Mouse (Mus musculus) heart, postnatal 0 days (tissue): ENCODE measurements around the gene Gckr. TPM values are rescaled to one million over a fixed set of nuclear protein-coding genes. Genes with fewer than 3 reads are reported as not detected.
A peak's percentile ranks its signal among the peaks of the same experiment; 100 is the strongest.

ENCODE experiments used
- ATAC-seq: fragments of 200-750 bp; cut with Nextera tagmentation; 2 replicates; pipeline ENCODE4 v1.8.0; 2017; ENCODE audit warnings: low read depth, moderate number of reproducible peaks, moderate library complexity; ENCODE audit not compliant: insufficient read depth
- DNase-seq: peaks from one replicate; pipeline ENCODE4 v3.0.0-alpha.2; 2016; ENCODE audit warnings: low spot score
- H3K27ac ChIP-seq: fragments of 300-500 bp; sonication (generic); 2 replicates; pipeline ENCODE4 v1.5.1; 2014; ENCODE audit warnings: low read depth, mild to moderate bottlenecking
- H3K27me3 ChIP-seq: fragments of 300-500 bp; sonication (generic); 2 replicates; pipeline ENCODE4 v1.6.1; 2014; ENCODE audit warnings: low read length, mixed read lengths; ENCODE audit not compliant: control insufficient read depth, insufficient read depth
- H3K36me3 ChIP-seq: fragments of 300-500 bp; sonication (generic); replicated peaks from 2 replicates; pipeline ENCODE4 v1.6.1; 2014; ENCODE audit warnings: low read length, mixed read lengths; ENCODE audit not compliant: control insufficient read depth, insufficient read depth
- H3K4me1 ChIP-seq: fragments of 300-500 bp; sonication (generic); 2 replicates; pipeline ENCODE4 v1.6.1; 2014; ENCODE audit warnings: antibody characterized with exemption; ENCODE audit not compliant: control insufficient read depth, insufficient read depth
- H3K4me2 ChIP-seq: fragments of 300-500 bp; sonication (generic); 2 replicates; pipeline ENCODE4 v1.6.1; 2014; ENCODE audit warnings: low read depth, mild to moderate bottlenecking, low read length, moderate library complexity
- H3K4me3 ChIP-seq: fragments of 300-500 bp; sonication (generic); 2 replicates; pipeline ENCODE4 v1.5.1; 2014; ENCODE audit warnings: low read depth, low read length
- H3K9ac ChIP-seq: fragments of 300-500 bp; sonication (generic); replicated peaks from 2 replicates; pipeline ENCODE4 v1.6.1; 2014; ENCODE audit warnings: low read depth, low read length, mixed read lengths
- H3K9me3 ChIP-seq: fragments of 300-500 bp; sonication (generic); replicated peaks from 2 replicates; pipeline ENCODE4 v1.6.1; 2016; ENCODE audit warnings: low read length; ENCODE audit not compliant: control insufficient read depth
- CTCF ChIP-seq: IDR thresholded peaks from 2 replicates; pipeline ENCODE4 v1.5.1; 2016; ENCODE audit warnings: antibody characterized with exemption, control low read depth, low read depth
- EP300 ChIP-seq: IDR thresholded peaks from 2 replicates; pipeline ENCODE4 v1.6.1; 2016; ENCODE audit warnings: antibody characterized with exemption, low read depth
- WGBS: fragments of 180-500 bp; shearing (Covaris S2); extraction: QIAGEN DNeasy Blood & Tissue Kit; methylation state at CpG from one replicate; pipeline ENCODE4 v1.1.7; 2014; 5-methylcytosine and 5-hydroxymethylcytosine counted together
- polyA plus RNA-seq: library from polyadenylated mRNA; unstranded; fragments of >200 nt; fragmentation: Nextera tagmentation; extraction: Ambion mirVana; gene quantifications from 2 replicates; pipeline ENCODE4 v1.2.1, GENCODE M21; 2015
- total RNA-seq: library from RNA; depleted of rRNA; stranded (reverse); fragments of >200 nt; gene quantifications from 2 replicates; pipeline ENCODE4 v1.2.3, GENCODE M21; 2014; ENCODE audit warnings: low replicate concordance

The Gckr gene
- total and polyA plus RNA-seq, 2 experiments from 2014 or later = 0.04 TPM; not detected in 1

DNA sequence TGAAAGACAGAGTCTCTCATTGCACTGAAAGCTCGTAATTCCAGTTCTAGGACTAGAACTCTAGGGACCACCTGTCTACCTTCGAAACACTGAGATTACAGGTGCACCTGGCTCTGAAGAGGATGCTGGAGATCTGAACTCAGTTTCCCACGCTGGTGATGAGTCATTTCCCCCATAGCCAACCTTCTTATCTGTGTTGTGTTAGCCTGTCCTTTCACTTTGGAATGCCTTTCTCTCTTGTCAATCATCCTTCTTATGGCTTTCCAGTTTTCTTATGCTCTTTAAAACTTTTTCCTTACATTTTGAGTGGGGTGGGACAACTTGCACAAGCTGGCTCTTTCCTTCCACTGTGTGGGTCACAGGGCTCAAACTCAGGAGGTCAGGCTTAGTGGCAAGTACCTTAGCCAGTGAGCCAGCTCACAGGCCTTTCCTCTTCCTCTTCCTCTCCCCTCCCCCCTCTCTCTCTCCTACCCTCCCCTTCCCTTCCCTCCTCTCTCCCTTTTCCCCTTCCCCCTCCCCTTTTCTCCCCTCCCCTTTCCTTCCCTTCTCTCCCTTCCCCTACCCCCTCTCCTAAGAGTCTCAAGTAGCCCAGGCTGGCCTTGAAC is 7.5 kb upstream of the Gckr start:
- Histone ChIP-seq H3K27ac (no peak overlapping the region), H3K36me3 (peaks cover 23% of the 10 kb centered on the region), H3K27me3 (no peaks in the 10 kb centered on the region), H3K9ac (no peak overlapping the region; the same call in 1 of the 2 replicates), H3K4me2 (0 out of 2 replicates have a peak overlapping the region, but pooled peaks have one; percentile 78), H3K4me1 (peaks cover 5% of the 10 kb centered on the region; the same call in 1 of the 2 replicates), H3K9me3 (no peaks in the 10 kb centered on the region), H3K4me3 (no peak overlapping the region)
- no peak for ATAC-seq
- no peak for TF ChIP-seq CTCF
- no peak for TF ChIP-seq EP300
- WGBS = 64% methylated on average over 3 of the region's 3 CpGs
- no peak for DNase-seq

DNA sequence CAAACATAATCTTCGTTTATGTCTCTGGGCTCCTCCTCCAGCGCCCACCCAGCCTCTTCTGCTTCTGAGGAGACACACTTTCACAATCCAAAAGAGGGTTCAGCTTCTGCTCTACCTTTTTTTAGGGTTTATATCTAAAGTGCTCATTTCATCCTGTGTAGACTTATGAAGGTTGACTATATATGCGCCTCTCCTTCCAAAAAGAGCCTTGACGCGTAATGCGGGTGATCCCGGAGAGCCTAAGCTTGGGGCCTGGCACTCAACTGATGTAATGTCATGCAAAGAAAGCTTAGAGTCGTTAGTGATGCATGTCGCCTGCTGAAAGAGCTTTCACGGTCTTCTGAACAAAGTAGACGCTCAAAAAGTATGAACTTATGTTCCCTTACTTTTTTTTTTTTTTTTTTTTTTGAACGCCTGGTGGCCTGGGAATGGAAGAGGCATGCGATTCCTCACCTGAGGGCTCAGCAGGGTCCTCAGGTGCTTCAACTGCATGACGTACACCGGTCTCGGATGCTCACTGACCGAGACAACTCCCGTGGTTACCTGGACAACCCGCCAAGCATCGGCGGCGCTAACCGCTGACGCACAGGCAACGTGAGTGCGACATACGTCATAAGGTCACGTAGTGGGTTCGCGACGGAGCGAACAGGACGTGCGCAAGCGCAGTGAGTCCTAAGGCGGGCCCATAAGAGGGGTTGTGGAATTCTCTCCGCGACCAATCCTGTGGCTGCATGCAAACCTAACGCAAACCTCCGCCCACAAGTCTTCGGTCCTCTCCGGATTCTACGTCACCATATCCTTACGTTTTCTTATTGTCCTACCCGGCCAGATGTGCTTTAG is 6.5 kb upstream of the Gckr start, which contains the start of gene Ift172:
Ift172 (minus strand) TSS at position 596 of the 840 bp plus-strand sequence.
- Histone ChIP-seq H3K9ac (peak within 1 kb of the TSS; percentile 46), H3K27me3 (no peaks in the 10 kb centered on the region), H3K4me2 (peak within 1 kb of the TSS; percentile 78), H3K4me3 (peak within 1 kb of the TSS; percentile 59), H3K9me3 (no peaks in the 10 kb centered on the region), H3K4me1 (peaks cover 5% of the 10 kb centered on the region; the same call in 1 of the 2 replicates), H3K36me3 (peaks cover 13% of the 10 kb centered on the region), H3K27ac (peak within 1 kb of the TSS; percentile 73)
- 2% methylated on average over 45 of the region's 45 CpGs for WGBS
- DNase-seq = peak; percentile 99
- peak; percentile 99 for ATAC-seq
- TF ChIP-seq CTCF (no peak), EP300 (no peak)

GRCm38 (mm10) chr5:31291361-31291688 is 5.9 kb upstream of the Gckr start:
- Histone ChIP-seq H3K9me3 (no peaks in the 10 kb centered on the region), H3K36me3 (peaks cover 7% of the 10 kb centered on the region), H3K27ac (peak overlapping the region; percentile 73), H3K27me3 (no peaks in the 10 kb centered on the region), H3K4me1 (peaks cover 5% of the 10 kb centered on the region; the same call in 1 of the 2 replicates), H3K9ac (peak overlapping the region; percentile 46; the same call in 1 of the 2 replicates), H3K4me2 (peak overlapping the region; percentile 78), H3K4me3 (peak overlapping the region; percentile 59)
- peak; percentile 20 for ATAC-seq
- 4% methylated on average over 9 of the region's 9 CpGs for WGBS
- DNase-seq = no peak
- TF ChIP-seq EP300 = no peak
- no peak; the same call in 1 of the 2 replicates for TF ChIP-seq CTCF

DNA sequence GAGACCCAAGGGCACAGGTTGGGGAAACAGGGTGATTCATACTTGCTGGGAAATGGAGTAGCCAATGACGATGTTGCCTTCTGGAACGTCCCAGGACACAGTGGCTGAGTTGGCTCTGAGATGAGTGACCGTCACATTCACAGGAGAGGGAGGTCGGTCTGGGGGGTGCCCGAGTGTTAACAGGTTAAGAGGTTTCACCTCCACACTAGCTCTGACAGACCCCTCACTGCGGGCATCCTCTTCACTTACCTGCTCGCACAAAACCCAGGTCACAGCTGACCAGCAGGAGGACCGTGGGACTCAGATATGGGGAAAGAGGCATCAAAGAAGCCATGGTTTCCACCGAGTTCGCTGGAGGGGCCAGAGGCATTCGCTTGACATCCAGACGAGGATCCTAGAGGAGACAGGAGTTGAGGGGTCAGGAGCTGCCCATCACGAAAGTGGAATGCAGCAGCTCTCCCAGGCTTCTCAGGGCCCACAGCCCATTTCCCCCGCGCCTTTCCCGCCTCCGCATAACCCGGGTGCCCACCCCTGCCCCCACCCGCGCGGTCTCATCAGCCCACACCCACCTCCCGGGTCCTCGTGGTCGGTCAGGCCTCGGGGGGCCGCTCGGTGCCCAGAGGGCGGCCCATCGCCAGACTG is 2.2 kb upstream of the Gckr start:
- no peak for TF ChIP-seq EP300
- TF ChIP-seq CTCF = no peak
- no peaks in the 10 kb centered on the region for H3K36me3 ChIP-seq
- H3K4me3 ChIP-seq = peak overlapping the region; percentile 67
- peak overlapping the region; percentile 100 for H3K4me2 ChIP-seq
- ATAC-seq (no peak), DNase-seq (no peak)
- peak overlapping the region; percentile 64 for H3K9ac ChIP-seq
- no peaks in the 10 kb centered on the region for H3K9me3 ChIP-seq
- 10% methylated on average over 27 of the region's 29 CpGs for WGBS
- no peaks in the 10 kb centered on the region for H3K27me3 ChIP-seq
- H3K4me1 ChIP-seq = no peaks in the 10 kb centered on the region; the same call in 1 of the 2 replicates
- H3K27ac ChIP-seq = no peak overlapping the region

- peak within 1 kb of the TSS; percentile 64 for H3K9ac ChIP-seq
- peak within 1 kb of the TSS; percentile 67 for H3K4me3 ChIP-seq
- no peak within 1 kb of the TSS for H3K27ac ChIP-seq
- WGBS = under 1% methylated on average over 31 of the region's 46 CpGs
- peak within 1 kb of the TSS; percentile 100 for H3K4me2 ChIP-seq
- no peak for TF ChIP-seq CTCF
- TF ChIP-seq EP300 = no peak
- DNase-seq = no peak
- no peaks in the 10 kb centered on the region for H3K27me3 ChIP-seq
- H3K4me1 ChIP-seq = no peaks in the 10 kb centered on the region; the same call in 1 of the 2 replicates
- no peaks in the 10 kb centered on the region for H3K36me3 ChIP-seq
- ATAC-seq = peak; percentile 25; the same call in 1 of the 2 replicates
- H3K9me3 ChIP-seq = no peaks in the 10 kb centered on the region
Measured at GRCm38 (mm10) chr5:31295606-31296141, 1.6 kb upstream of the Gckr start, which contains the start of gene Fndc4. Fndc4 (minus strand) TSS chr5:31296080.
